Mouse (Mus musculus) left cerebral cortex, adult 8-10 months (tissue): ENCODE data around the gene Iqch. TPM values are rescaled to one million over a fixed set of nuclear protein-coding genes. Genes with fewer than 3 reads are reported as not detected.
"Not testable (repeated sequence)": the region's sequence is repeated elsewhere in the genome, so short reads cannot be mapped to it uniquely, and the experiment has no call there.

ENCODE experiments used
- DNase-seq, 2 experiments: peaks; one replicate each; pipeline ENCODE4 v3.0.0; 2022; ENCODE audit warnings: low spot score in 2 of 2
- total RNA-seq, 4 experiments: library from RNA; stranded (reverse); gene quantifications; 2 replicates each; pipeline ENCODE4 v1.2.4; 2022

Gene Iqch
- total RNA-seq, 4 experiments from 2014 or later = 0.11 to 0.19 TPM; not detected in 2

DNA sequence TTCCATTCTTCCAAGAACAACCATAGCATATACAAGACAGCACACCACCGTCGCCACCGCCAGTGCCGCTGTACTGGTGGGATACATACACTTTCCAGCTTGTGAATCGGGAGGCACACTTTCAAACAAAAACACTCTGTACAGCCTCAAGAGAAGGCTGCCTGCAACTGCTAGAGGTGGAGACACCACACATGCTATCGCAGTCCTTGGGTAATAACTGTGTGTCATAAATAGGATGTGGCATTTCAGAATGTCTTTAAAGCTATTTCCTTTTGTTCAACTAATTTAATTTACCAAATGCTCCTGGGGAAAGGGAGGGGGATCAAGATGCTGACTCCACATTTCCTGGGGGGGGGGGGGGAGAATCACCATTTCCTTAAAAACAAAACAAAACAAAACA is 34.0 kb downstream of the Iqch start:
- no peak for DNase-seq

DNA sequence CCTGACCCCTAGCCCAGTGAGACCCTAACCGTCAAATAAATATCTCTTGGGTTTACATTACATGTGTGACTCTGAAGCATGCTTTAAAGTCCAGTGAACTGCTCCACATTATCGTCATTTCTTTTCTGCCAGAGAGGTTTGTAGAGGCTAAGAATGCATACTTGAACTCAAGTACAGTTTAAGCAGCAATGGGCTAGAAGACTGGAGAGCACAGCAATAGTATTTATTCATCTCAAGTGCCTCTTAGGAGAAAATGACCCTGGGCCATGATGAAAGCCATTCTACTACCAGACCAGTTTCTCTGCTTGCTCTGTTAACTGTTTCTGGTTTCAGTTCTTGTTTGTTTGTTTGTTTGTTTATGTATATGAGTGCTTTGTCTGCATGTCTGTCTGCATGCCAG is 38.9 kb downstream of the Iqch start:
- DNase-seq = no peak

DNA sequence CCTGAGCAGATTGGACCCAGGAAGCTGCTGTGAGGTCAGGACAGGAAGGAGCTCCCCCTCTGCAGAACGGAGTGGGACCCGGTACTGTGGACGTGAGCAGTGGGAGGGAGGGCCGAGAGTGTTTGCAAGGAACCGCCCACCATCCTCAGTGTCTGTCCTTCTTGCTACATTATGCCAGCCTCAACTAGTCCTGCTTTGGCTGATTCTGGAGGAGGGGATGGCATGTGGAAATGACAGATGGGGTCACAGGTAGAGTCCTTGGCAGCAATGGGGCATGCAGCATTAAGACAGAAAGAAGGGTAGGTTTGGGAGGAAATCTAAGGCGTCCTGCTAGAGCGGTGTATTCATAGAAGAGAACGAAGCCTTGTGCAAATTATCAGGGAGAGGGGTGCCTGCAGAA is 40.4 kb downstream of the Iqch start:
- DNase-seq = no peak

DNA sequence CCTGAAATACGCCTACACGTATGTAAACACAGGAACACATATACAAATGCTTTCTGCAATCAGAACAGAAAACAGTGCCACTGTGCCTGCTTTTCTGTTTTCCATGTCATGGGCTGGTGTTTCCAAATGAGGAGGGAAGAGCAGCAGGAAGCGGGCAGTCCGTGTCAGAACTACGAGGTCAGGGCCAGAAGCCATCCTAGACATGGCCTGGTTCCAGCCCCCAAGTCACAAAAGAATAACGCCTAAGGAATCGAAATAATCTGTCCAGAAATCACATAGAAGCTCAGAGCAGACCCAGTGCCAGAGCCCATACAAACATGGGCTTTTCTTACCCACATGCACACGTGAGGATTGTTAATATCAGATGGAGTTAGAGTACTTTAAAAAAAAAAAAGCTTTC is 45.4 kb downstream of the Iqch start:
- DNase-seq = no peak

DNA sequence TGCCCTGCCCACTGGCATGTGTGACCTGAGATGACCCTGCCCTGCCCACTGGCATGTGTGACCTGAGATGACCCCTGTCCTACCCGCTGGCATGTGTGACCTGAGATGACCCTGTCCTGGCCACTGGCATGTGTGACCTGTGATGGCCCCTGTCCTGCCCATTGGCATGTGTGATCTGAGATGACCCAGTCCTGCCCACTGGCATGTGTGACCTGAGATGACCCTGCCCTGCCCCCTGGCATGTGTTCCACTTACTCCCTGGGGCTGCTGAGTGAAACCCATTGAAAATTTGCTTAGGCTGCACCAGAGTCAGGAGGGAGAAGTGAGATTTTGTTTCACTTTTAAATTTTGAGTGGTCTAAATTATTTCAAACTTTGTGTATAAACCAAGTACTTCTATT is 46.0 kb downstream of the Iqch start:
- DNase-seq = no peak

DNA sequence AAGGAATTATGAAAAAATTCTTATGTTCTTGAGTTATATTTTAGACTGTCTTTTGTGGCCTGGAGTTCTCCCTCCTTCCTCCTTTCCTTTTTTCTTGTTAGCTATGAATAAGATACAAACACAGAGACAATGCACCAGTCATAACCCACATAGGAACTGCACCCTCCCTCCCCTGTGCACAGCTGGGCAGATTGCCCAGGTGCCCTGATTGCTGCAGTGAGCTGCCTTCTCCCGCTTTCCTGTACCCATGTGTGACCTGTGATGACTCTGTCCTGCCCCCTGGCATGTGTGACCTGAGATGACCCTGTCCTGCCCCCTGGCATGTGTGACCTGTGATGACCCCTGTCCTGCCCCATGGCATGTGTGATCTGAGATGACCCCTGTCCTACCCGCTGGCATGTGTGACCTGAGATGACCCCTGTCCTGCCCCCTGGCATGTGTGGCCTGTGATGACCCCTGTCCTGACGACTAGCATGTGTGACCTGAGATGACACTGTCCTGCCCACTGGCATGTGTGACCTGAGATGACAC is 46.8 kb downstream of the Iqch start:
- DNase-seq = no peak

GRCm38 (mm10) chr9:63553628-63554027 is 48.7 kb downstream of the Iqch start:
- peak in 1 of 2 experiments; percentile 35 for DNase-seq

- DNase-seq = not testable (repeated sequence)
These were observed 51.6 kb downstream of the Iqch start for GRCm38 (mm10) chr9:63550701-63551100.

GRCm38 (mm10) chr9:63548966-63549365 is 53.3 kb downstream of the Iqch start:
- DNase-seq = no peak

DNA sequence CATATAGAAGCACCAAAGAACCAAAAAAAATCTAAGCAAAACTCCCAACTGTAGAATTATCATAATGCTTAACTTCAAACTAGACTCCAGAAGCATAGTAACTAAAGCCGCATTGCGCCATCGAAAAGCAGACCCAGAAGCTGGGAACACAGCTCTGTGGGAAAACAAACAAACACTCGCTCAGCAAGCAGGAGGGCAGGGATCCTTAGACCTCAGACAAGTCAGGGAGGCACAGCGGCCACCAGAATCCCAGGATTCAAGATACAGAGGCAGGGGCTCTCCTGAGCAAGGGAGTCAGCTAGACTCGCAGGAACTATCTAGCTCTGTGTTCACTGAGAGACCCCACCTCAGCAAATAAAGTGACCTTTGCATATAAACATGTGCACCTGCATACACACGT is 60.4 kb downstream of the Iqch start:
- no peak for DNase-seq

DNA sequence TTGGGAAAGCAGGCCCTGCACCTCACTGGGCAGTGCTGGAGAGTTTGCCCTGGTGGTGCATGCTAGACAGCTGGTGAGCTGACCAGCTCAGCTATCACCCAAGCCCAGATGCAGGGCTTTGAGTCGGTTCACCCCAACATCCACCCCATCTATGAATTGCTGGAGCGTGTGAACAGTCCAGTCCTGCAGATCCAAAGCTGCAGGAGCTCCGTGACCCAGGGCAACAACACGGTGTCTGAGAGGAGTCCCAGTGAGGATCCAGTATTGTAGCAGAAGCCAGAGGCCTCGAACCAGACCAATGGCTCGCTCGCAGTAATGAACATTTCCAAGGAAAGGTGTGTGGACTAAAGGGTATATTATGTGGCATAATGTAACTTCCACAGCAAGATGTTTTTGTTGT is 61.0 kb downstream of the Iqch start:
- DNase-seq = no peak

DNA sequence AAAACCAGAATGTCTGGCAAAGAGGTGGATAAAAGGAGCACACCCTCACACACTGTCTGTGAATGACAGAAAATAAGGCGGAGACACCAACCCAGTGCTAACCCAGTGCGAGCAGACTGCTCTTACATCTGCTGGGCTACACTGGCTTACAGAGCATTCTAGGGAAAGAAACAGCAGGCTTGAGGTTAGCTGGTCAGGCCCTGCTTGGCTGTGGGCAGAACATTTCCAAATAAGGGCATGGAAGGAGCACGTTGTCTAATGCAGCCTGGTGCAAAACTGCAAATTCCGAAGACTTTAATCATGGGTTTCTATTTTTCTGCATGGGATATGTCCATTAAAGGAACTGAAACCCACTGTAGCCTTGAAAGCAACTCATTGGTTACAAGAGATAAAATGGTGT is 64.8 kb downstream of the Iqch start:
- DNase-seq = no peak

- DNase-seq = no peak
These were observed 67.3 kb downstream of the Iqch start for GRCm38 (mm10) chr9:63535042-63535441.

GRCm38 (mm10) chr9:63534371-63534780 is 67.9 kb downstream of the Iqch start:
- DNase-seq = no peak

- no peak for DNase-seq
These were observed 69.2 kb downstream of the Iqch start for GRCm38 (mm10) chr9:63532966-63533711.

- no peak for DNase-seq
These were observed 78.4 kb downstream of the Iqch start for GRCm38 (mm10) chr9:63523937-63524253.

GRCm38 (mm10) chr9:63523251-63523936 is 78.9 kb downstream of the Iqch start:
- DNase-seq = no peak

DNA sequence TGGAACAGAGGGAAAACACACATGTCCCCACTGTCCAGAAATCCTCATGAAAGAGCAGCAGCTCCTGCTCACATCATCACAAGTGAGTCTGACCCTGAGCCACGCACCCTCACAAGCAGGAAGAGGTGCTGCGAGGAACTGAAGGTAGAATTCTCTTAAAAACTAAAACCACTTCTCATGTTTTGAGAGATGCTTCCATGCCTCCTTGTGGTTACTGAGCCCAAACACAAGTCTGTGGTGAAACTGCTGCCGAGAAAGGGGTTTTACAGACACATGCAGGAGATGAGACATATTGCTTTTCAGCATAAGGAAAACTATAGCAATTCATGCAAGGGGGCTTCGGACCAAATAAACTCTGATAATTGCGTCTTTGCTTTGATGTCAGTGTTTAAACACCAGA is 89.4 kb downstream of the Iqch start:
- DNase-seq = no peak

DNA sequence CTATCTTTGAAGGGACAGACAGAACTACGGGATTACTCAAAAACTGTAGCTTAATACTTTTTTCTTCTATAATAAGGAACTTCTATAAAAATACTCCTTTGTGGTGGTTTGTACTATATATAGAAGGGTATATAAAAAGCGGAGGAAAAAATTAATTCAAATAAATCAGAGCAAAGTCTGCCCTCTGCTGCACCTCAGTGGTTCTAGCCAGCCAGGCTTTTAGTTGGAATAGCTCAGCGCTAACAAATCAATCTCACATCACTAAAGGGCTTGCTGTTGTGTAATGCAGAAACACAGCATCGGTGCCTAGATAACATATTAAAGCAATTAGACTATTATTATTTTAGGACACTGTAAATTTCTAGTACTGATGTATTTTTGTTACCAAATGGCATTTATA is 91.3 kb downstream of the Iqch start:
- DNase-seq = no peak

- no peak for DNase-seq
These were observed 95.2 kb downstream of the Iqch start for GRCm38 (mm10) chr9:63507110-63507509.

DNA sequence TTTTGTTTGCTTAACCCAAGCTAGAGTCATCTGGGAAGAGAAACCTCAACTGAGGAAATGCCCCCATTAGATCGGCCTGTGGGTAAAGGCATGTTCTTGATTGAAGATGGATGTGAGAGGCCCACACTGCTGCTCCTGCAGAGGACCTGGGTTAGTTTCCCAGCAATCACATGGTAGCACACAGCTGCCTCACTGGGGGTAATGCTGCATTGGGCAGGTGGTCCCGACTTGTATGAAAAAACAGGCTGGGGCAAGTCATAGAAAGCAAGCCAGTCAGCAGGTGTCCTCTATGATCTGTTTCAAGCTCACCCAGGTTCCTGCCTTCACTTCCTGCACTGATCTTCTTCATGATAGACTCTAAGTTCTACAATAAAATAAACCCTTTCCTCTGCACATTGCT is 98.4 kb downstream of the Iqch start:
- no peak for DNase-seq

DNA sequence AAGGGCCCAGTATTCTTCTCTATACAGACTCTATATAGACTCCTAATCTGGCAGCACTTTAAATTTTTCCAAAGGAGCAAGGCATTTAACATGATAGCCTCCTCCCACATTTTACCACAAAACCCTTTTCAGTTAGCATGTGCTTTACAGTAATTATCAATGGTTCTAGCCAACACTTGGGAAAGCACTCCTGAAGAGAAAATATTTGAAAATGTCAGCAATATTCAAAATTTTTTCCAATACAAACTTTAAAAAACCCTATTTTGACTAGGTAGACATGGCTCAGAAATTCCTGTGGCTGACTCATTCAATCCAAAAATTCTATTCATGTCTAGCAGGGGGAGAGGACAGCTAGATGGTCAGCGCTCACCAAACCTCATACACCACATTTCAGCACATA is 100.8 kb downstream of the Iqch start:
- DNase-seq = no peak

GRCm38 (mm10) chr9:63499912-63500311 is 102.4 kb downstream of the Iqch start:
- DNase-seq = no peak
